Mouse (Mus musculus) midbrain, embryonic 11.5 days (tissue): ENCODE data around the gene Thoc7. TPM values are rescaled to one million over a fixed set of nuclear protein-coding genes. Genes with fewer than 3 reads are reported as not detected.

Experiments
- ATAC-seq: fragments of 200-750 bp; cut with Nextera tagmentation; 2 replicates; pipeline ENCODE4 v1.8.0; 2017; ENCODE audit warnings: moderate TSS enrichment, moderate library complexity; ENCODE audit not compliant: low FRiP score
- DNase-seq: peaks from one replicate; pipeline ENCODE4 v3.0.0; 2015; ENCODE audit warnings: low spot score; ENCODE audit errors: missing footprints
- H3K27ac ChIP-seq: fragments of 300-500 bp; sonication (generic); 2 replicates; pipeline ENCODE4 v1.5.1; 2014; ENCODE audit warnings: low read depth, low read length
- H3K27me3 ChIP-seq: fragments of 300-500 bp; sonication (generic); 2 replicates; pipeline ENCODE4 v1.6.1; 2014; ENCODE audit warnings: mild to moderate bottlenecking, low read length, moderate library complexity, mixed read lengths; ENCODE audit not compliant: control insufficient read depth, insufficient read depth
- H3K36me3 ChIP-seq: fragments of 300-500 bp; sonication (generic); 2 replicates; pipeline ENCODE4 v1.6.1; 2014; ENCODE audit warnings: mild to moderate bottlenecking, low read length, moderate library complexity, mixed read lengths; ENCODE audit not compliant: control insufficient read depth, insufficient read depth
- H3K4me1 ChIP-seq: fragments of 300-500 bp; sonication (generic); 2 replicates; pipeline ENCODE4 v1.6.1; 2014; ENCODE audit warnings: low read length; ENCODE audit not compliant: control insufficient read depth, insufficient read depth
- H3K4me2 ChIP-seq: fragments of 300-500 bp; sonication (generic); 2 replicates; pipeline ENCODE4 v1.6.1; 2014; ENCODE audit warnings: mild to moderate bottlenecking, moderate library complexity
- H3K4me3 ChIP-seq: fragments of 300-500 bp; sonication (generic); 2 replicates; pipeline ENCODE4 v1.5.1; 2014; ENCODE audit warnings: low read depth, low read length
- H3K9ac ChIP-seq: fragments of 300-500 bp; sonication (generic); 2 replicates; pipeline ENCODE4 v1.6.1; 2014; ENCODE audit warnings: low read length
- H3K9me3 ChIP-seq: fragments of 300-500 bp; sonication (generic); 2 replicates; pipeline ENCODE4 v1.6.1; 2016; ENCODE audit warnings: low read length; ENCODE audit not compliant: control insufficient read depth
- WGBS: fragments of 180-500 bp; shearing (Covaris S2); extraction: QIAGEN DNeasy Blood & Tissue Kit; methylation state at CpG from one replicate; pipeline ENCODE4 v1.1.7; 2014; 5-methylcytosine and 5-hydroxymethylcytosine counted together
- polyA plus RNA-seq: library from polyadenylated mRNA; unstranded; fragments of >200 nt; fragmentation: Nextera tagmentation; extraction: Ambion mirVana; gene quantifications from 2 replicates; pipeline ENCODE4 v1.2.1, GENCODE M21; 2014

The Thoc7 gene
- polyA plus RNA-seq, 1 experiment from 2014 or later = 268 TPM

- H3K9ac ChIP-seq = no peak overlapping the region
- ATAC-seq = peak; percentile 78; the same call in 1 of the 2 replicates
- DNase-seq = no peak
Observed at GRCm38 (mm10) chr14:13950401-13950800, 11.3 kb downstream of the Thoc7 start.

GRCm38 (mm10) chr14:13948345-13948744, 13.3 kb downstream of the Thoc7 start:
- no peak for ATAC-seq
- Histone ChIP-seq H3K27me3 (no peaks in the 10 kb centered on the region), H3K4me2 (no peak overlapping the region), H3K4me3 (no peak overlapping the region), H3K27ac (no peak overlapping the region), H3K9me3 (no peaks in the 10 kb centered on the region), H3K36me3 (peaks cover 17% of the 10 kb centered on the region; the same call in 1 of the 2 replicates), H3K4me1 (no peaks in the 10 kb centered on the region), H3K9ac (no peak overlapping the region)
- WGBS = 92% methylated on average over 7 of the region's 7 CpGs
- DNase-seq = no peak

More at GRCm38 (mm10) chr14:13950401-13950800, 11.3 kb downstream of the Thoc7 start:
- Histone ChIP-seq H3K4me2 (no peak overlapping the region), H3K4me3 (no peak overlapping the region), H3K9me3 (no peaks in the 10 kb centered on the region), H3K4me1 (no peaks in the 10 kb centered on the region), H3K27me3 (no peaks in the 10 kb centered on the region), H3K36me3 (peaks cover 17% of the 10 kb centered on the region; the same call in 1 of the 2 replicates), H3K27ac (no peak overlapping the region)

DNA sequence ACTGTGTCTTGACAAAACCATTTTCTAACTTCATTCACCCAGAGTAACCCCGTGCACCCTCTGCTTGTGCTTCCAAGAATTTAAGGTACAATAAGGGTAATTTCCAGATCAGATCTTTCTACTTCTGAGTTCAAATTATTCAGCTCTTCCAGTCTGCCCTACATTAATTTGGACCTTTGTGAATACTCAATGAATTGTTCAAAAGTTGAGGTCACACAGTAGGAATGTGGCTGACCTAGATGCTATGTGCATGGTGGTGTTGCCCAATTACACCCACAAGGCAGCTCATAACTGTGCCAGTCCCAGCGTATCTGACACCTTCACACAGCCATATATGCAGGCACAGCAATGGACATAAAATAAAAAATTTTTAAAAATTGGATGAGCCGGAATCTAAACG, 17.0 kb downstream of the Thoc7 start:
- DNase-seq (no peak), ATAC-seq (no peak)
- Histone ChIP-seq H3K4me2 (no peak overlapping the region), H3K9me3 (no peaks in the 10 kb centered on the region), H3K4me3 (no peak overlapping the region), H3K9ac (no peak overlapping the region), H3K27me3 (no peaks in the 10 kb centered on the region), H3K4me1 (no peaks in the 10 kb centered on the region), H3K27ac (no peak overlapping the region), H3K36me3 (peaks cover 8% of the 10 kb centered on the region; the same call in 1 of the 2 replicates)
- WGBS = 91% methylated on average over 4 of the region's 4 CpGs

- Histone ChIP-seq H3K4me2 (peak overlapping the region; percentile 42), H3K9ac (no peak overlapping the region), H3K27me3 (no peaks in the 10 kb centered on the region), H3K27ac (no peak overlapping the region), H3K9me3 (no peaks in the 10 kb centered on the region), H3K4me1 (no peaks in the 10 kb centered on the region; the same call in 1 of the 2 replicates), H3K4me3 (no peak overlapping the region; the same call in 1 of the 2 replicates), H3K36me3 (no peaks in the 10 kb centered on the region)
- no peak for DNase-seq
- ATAC-seq = no peak
- 53% methylated on average over 5 of the region's 5 CpGs for WGBS
Observed at GRCm38 (mm10) chr14:13934052-13934371, 27.6 kb downstream of the Thoc7 start.

DNA sequence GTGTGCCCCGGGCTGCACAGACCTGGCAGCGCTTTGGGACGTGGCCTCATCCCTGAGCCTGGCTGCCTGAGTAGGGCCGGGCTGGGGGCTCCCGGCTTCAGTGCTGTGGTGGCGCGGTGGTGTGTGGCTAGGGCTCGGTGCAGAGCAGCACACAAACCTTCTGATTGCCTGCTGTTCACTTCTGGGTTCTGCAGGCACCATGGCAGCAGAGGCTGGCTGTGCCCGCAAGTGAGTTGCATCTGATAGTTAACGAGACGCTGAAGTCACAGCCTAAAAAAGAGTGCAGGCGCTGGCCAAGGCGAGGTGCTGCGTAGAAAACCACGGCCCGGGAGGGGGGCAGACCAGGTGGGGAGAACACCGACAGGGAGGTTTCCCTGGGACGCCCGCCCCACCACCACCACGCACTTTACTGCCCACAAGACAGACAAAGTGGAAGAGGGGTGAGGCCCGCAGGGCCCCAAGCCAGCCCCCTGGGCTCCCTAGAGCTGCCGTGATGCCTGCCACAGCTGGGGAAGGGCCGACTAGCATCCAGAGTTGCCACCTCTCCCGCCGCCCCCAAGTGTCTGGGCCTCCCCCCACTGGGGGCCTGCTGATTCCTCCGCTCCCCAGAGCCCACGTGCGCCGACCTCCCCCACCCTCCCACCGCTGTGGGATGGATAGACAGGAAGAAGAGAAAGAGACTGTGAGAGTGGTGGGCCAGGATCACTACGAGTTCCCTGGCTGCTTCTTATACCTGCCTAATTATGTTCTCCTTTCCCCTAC, 28.2 kb downstream of the Thoc7 start:
- Histone ChIP-seq H3K4me1 (no peaks in the 10 kb centered on the region; the same call in 1 of the 2 replicates), H3K4me2 (peak overlapping the region; percentile 42), H3K9me3 (no peaks in the 10 kb centered on the region), H3K4me3 (peak overlapping the region; percentile 15), H3K9ac (peak overlapping the region; percentile 33; the same call in 1 of the 2 replicates), H3K36me3 (no peaks in the 10 kb centered on the region), H3K27ac (no peak overlapping the region), H3K27me3 (no peaks in the 10 kb centered on the region)
- DNase-seq = no peak
- peak; percentile 70 for ATAC-seq
- 31% methylated on average over 31 of the region's 31 CpGs for WGBS

GRCm38 (mm10) chr14:13917630-13918029, 44.0 kb downstream of the Thoc7 start:
- no peak overlapping the region for H3K27ac ChIP-seq
- H3K27me3 ChIP-seq = no peaks in the 10 kb centered on the region
- no peak overlapping the region for H3K9ac ChIP-seq

DNA sequence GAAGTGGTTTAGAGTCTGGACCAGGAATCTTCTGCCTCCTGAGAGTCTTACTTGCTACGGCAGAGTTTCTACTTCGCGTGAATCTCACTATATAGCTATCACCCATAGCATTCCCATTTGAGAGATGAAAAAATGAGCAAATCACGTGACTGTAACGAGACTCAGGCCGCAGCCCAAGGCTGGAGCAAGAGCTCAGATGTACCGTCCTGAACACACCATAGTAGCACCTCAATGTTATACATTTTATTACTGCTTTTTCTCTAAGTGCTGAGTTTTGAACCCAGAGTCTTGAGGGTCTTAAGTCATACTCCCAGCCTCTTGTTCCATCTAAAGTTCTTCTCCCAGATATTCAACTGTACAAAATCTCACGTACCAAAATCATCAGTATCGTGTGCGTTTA, 44.4 kb downstream of the Thoc7 start:
- WGBS = 90% methylated on average over 10 of the region's 10 CpGs
- 0 out of 2 replicates have a peak, but pooled peaks have one; percentile 24 for ATAC-seq
- Histone ChIP-seq H3K9ac (no peak overlapping the region), H3K9me3 (no peaks in the 10 kb centered on the region), H3K27me3 (no peaks in the 10 kb centered on the region), H3K4me3 (no peak overlapping the region), H3K27ac (no peak overlapping the region), H3K36me3 (no peaks in the 10 kb centered on the region), H3K4me2 (no peak overlapping the region), H3K4me1 (no peaks in the 10 kb centered on the region)
- no peak for DNase-seq

More at GRCm38 (mm10) chr14:13917630-13918029, 44.0 kb downstream of the Thoc7 start:
- no peak overlapping the region for H3K4me2 ChIP-seq
- no peak overlapping the region for H3K4me3 ChIP-seq
- DNase-seq = peak; percentile 93
- WGBS = 41% methylated on average over 3 of the region's 3 CpGs
- H3K4me1 ChIP-seq = no peaks in the 10 kb centered on the region
- ATAC-seq = peak; percentile 81; the same call in 1 of the 2 replicates
- H3K9me3 ChIP-seq = no peaks in the 10 kb centered on the region
- H3K36me3 ChIP-seq = no peaks in the 10 kb centered on the region

- Histone ChIP-seq H3K4me3 (no peak overlapping the region), H3K4me1 (no peaks in the 10 kb centered on the region), H3K36me3 (no peaks in the 10 kb centered on the region), H3K9ac (no peak overlapping the region), H3K27me3 (no peaks in the 10 kb centered on the region), H3K4me2 (no peak overlapping the region), H3K27ac (no peak overlapping the region), H3K9me3 (no peaks in the 10 kb centered on the region)
- 76% methylated on average over 4 of the region's 4 CpGs for WGBS
- DNase-seq (no peak), ATAC-seq (no peak)
Observed at GRCm38 (mm10) chr14:13915207-13915606, 46.4 kb downstream of the Thoc7 start.

DNA sequence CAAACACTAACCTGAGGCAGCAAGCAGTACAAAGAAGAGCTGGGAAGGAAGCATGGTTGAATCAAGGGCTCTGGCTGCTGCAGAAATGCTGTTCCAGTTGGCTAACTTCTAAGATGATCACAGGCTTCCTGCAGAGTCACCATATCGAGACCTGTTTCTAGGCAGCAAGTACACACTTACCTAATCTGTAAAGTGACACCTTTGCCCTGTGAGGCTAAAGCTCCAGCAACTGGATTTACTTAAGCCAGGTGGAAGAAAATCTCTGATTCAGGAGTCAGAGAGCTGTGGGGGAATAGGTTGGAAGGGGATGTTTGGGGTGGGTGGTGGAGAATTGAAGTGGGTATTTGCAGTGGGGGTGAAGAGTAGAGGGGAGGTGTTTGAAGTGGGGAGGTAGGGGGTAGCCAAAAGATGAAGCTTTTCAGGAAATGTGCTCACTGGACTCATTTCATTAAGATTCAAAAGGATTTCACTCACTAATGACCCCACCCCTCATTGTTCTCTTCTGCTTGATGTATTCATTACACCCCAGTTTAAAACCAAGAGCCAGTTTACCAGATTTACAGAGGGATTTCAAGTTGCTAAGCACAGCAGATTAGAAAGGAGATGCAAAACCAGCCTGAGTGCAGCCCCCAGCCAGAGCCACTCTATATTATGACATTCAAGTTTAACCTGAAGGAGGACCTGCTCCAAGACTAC, 47.1 kb downstream of the Thoc7 start, which contains the start of gene Gm281:
TSS of gene Gm281 (minus strand) at position 92 of the 696 bp plus-strand sequence.
- no peaks in the 10 kb centered on the region for H3K36me3 ChIP-seq
- no peak within 1 kb of the TSS for H3K9ac ChIP-seq
- DNase-seq (no peak), ATAC-seq (no peak)
- H3K27ac ChIP-seq = no peak within 1 kb of the TSS
- no peaks in the 10 kb centered on the region for H3K4me1 ChIP-seq
- no peaks in the 10 kb centered on the region for H3K9me3 ChIP-seq
- WGBS = 33% methylated on average over 1 of the region's 1 CpGs
- no peak within 1 kb of the TSS for H3K4me2 ChIP-seq
- no peak within 1 kb of the TSS for H3K4me3 ChIP-seq
- no peaks in the 10 kb centered on the region for H3K27me3 ChIP-seq
